Mouse (Mus musculus) testis, adult 2 months (tissue): ENCODE results near the gene C2cd4d. TPM values are rescaled to one million over a fixed set of nuclear protein-coding genes. Genes with fewer than 3 reads are reported as not detected.

Source experiments
- H3K27ac ChIP-seq: fragments of 200-500 bp; 2 replicates; pipeline ENCODE4 v1.5.1; 2012; ENCODE audit warnings: low read depth, low read length; ENCODE audit not compliant: control insufficient read depth, insufficient read depth
- H3K27me3 ChIP-seq: fragments of 200-500 bp; 2 replicates; pipeline ENCODE4 v1.6.1; 2012; ENCODE audit warnings: mild to moderate bottlenecking, low read length, moderate library complexity; ENCODE audit not compliant: control insufficient read depth, insufficient read depth
- H3K36me3 ChIP-seq: fragments of 200-500 bp; 2 replicates; pipeline ENCODE4 v1.6.1; 2012; ENCODE audit warnings: mild to moderate bottlenecking, low read length; ENCODE audit not compliant: control insufficient read depth, insufficient read depth
- H3K4me1 ChIP-seq: fragments of 200-500 bp; 2 replicates; pipeline ENCODE4 v1.6.1; 2012; ENCODE audit warnings: low read length; ENCODE audit not compliant: control insufficient read depth, insufficient read depth
- H3K4me3 ChIP-seq: fragments of 200-500 bp; 2 replicates; pipeline ENCODE4 v1.5.1; 2012; ENCODE audit warnings: low read depth, mild to moderate bottlenecking, low read length, moderate library complexity, mixed read lengths; ENCODE audit not compliant: control insufficient read depth
- CTCF ChIP-seq: fragments of 200-500 bp; IDR thresholded peaks from 2 replicates; pipeline ENCODE4 v1.5.1; 2012; ENCODE audit warnings: low read depth, mild to moderate bottlenecking, inconsistent platforms, low read length, moderate library complexity; ENCODE audit not compliant: control insufficient read depth, insufficient read depth, insufficient replicate concordance
- POLR2A ChIP-seq: fragments of 200-500 bp; IDR thresholded peaks from 2 replicates; pipeline ENCODE4 v1.6.1; 2012; ENCODE audit warnings: low read depth, mild to moderate bottlenecking, inconsistent platforms, low read length, moderate library complexity; ENCODE audit not compliant: control insufficient read depth
- polyA plus RNA-seq: library from polyadenylated mRNA; depleted of rRNA; stranded (reverse); fragments of >200 nt; gene quantifications from 2 replicates; pipeline ENCODE4 v1.2.3, GENCODE M21; 2012; rRNA removed

Gene C2cd4d
- 0.23 and 0.41 TPM in 2 replicates for polyA plus RNA-seq

GRCm38 (mm10) chr3:94362138-94362537 is at the start of gene C2cd4d:
TSS of gene C2cd4d (plus strand) at chr3:94362438.
- TF ChIP-seq CTCF (no peak), POLR2A (no peak)
- H3K27me3 ChIP-seq, result no peaks in the 10 kb centered on the region

GRCm38 (mm10) chr3:94328681-94329080 is 33.6 kb upstream of the C2cd4d start:
- Histone ChIP-seq H3K4me1 (no peaks in the 10 kb centered on the region), H3K27me3 (no peaks in the 10 kb centered on the region), H3K36me3 (peaks cover 3% of the 10 kb centered on the region), H3K27ac (no peak overlapping the region), H3K4me3 (no peak overlapping the region)
- TF ChIP-seq CTCF (peak; percentile 10; the same call in 1 of the 2 replicates), POLR2A (no peak)

More at GRCm38 (mm10) chr3:94362138-94362537, at the start of gene C2cd4d:
- Histone ChIP-seq H3K27ac (no peak within 1 kb of the TSS), H3K36me3 (no peaks in the 10 kb centered on the region), H3K4me3 (peak within 1 kb of the TSS; percentile 59), H3K4me1 (peaks cover 5% of the 10 kb centered on the region)

- Histone ChIP-seq H3K4me1 (no peaks in the 10 kb centered on the region), H3K27me3 (no peaks in the 10 kb centered on the region), H3K36me3 (no peaks in the 10 kb centered on the region), H3K27ac (no peak overlapping the region), H3K4me3 (no peak overlapping the region)
- no peak for TF ChIP-seq CTCF
- TF ChIP-seq POLR2A, result no peak
Measured at GRCm38 (mm10) chr3:94334442-94334841, 27.8 kb upstream of the C2cd4d start.

- TF ChIP-seq CTCF, result no peak
- TF ChIP-seq POLR2A, result no peak
- Histone ChIP-seq H3K27me3 (no peaks in the 10 kb centered on the region), H3K4me1 (no peaks in the 10 kb centered on the region), H3K27ac (no peak overlapping the region), H3K4me3 (no peak overlapping the region), H3K36me3 (no peaks in the 10 kb centered on the region)
Measured at GRCm38 (mm10) chr3:94338522-94338921, 23.7 kb upstream of the C2cd4d start.

- no peak within 1 kb of the TSS for H3K4me3 ChIP-seq
- H3K4me1 ChIP-seq, result no peaks in the 10 kb centered on the region
- H3K27me3 ChIP-seq, result no peaks in the 10 kb centered on the region
- no peaks in the 10 kb centered on the region for H3K36me3 ChIP-seq
- no peak within 1 kb of the TSS for H3K27ac ChIP-seq
- TF ChIP-seq CTCF, result no peak
- TF ChIP-seq POLR2A, result no peak
Measured at GRCm38 (mm10) chr3:94341959-94342422, 20.2 kb upstream of the C2cd4d start, which contains the start of gene Them5. TSS of gene Them5 (plus strand) at chr3:94342099.

- H3K27me3 ChIP-seq, result no peaks in the 10 kb centered on the region
- no peak for TF ChIP-seq CTCF
- no peak for TF ChIP-seq POLR2A
- H3K4me3 ChIP-seq, result no peak overlapping the region
- H3K36me3 ChIP-seq, result no peaks in the 10 kb centered on the region
- H3K27ac ChIP-seq, result no peak overlapping the region
- no peaks in the 10 kb centered on the region for H3K4me1 ChIP-seq
Measured at GRCm38 (mm10) chr3:94342552-94342951, 19.7 kb upstream of the C2cd4d start.

- Histone ChIP-seq H3K36me3 (no peaks in the 10 kb centered on the region), H3K4me3 (no peak overlapping the region), H3K27ac (no peak overlapping the region), H3K4me1 (no peaks in the 10 kb centered on the region), H3K27me3 (no peaks in the 10 kb centered on the region)
- TF ChIP-seq CTCF, result no peak
- TF ChIP-seq POLR2A, result no peak
Measured at GRCm38 (mm10) chr3:94344182-94344581, 18.1 kb upstream of the C2cd4d start.
